In genomic region chr17:18231996-18232395, GRCm38 (mm10) we compare ENCODE assay signal across 25 mouse cellular contexts. TPM values are rescaled to one million over a fixed set of nuclear protein-coding genes. Genes with fewer than 3 reads are reported as not detected.
DNase-seq lines count a peak whose midpoint lies in the region; TF ChIP-seq lines count a peak whose summit lies in the region.
"Had no signal": no experiment of that assay in that cellular context is flagged by ENCODE, and none has a peak within 500 bp of the region (broad histone marks: within the 10 kb centered on the region; RNA-seq: fewer than 3 reads in every experiment).

No protein-coding gene starts in this region.

- no peaks in the 10 kb centered on the region for H3K4me1 ChIP-seq in ES-E14 (ENCODE audit: control insufficient read depth in 2 of 2, insufficient read depth in 2 of 2, low read length in 2 of 2, poor library complexity in 1 of 2)

- H3K4me3 ChIP-seq in ES-E14 (ENCODE audit: insufficient read depth in 1 of 2, low read depth in 1 of 2, low read length in 2 of 2, poor library complexity in 1 of 2, severe bottlenecking in 1 of 2), result no peak overlapping the region

- in situ Hi-C loops in ES-E14 (cut with MboI; ENCODE audit: low sequenced_read_pairs in 2 of 2, unreplicated experiment in 2 of 2), result no loop called here

- no peaks in the 10 kb centered on the region for H3K9me3 ChIP-seq in ES-E14 (ENCODE audit: control insufficient read depth, insufficient read depth, low read depth, low read length)
- H3K9me3 ChIP-seq: G1E had no signal

- intact Hi-C loops in left cerebral cortex, postnatal 14 days (cut with DNase I), result no loop called here
- intact Hi-C loops in left cerebral cortex, postnatal 25 days (cut with DNase I), result no loop called here

- no peak overlapping the region for H3K9ac ChIP-seq in ES-E14 (ENCODE audit: insufficient read depth, low read depth, low read length, poor library complexity, severe bottlenecking)

- DNase-seq in ES-CJ7 (ENCODE audit: low read depth, low spot score) (peak; percentile 55), ES-E14 (ENCODE audit: low read depth, low spot score) (peak; percentile 1), R1 (ENCODE audit: low read depth, low spot score) (peak; percentile 57), ZHBTc4 (ENCODE audit: low read depth, low spot score) (peak; percentile 36)
- DNase-seq in left cerebral cortex, postnatal 14 days (ENCODE audit: low spot score in 2 of 2), result no peak
- DNase-seq in heart, adult 11 months, result no peak
- no peak for DNase-seq in embryo, embryonic 11 days
- DNase-seq in left cerebral cortex, postnatal 25 days (ENCODE audit: low spot score in 2 of 2), result no peak
- DNase-seq: adrenal gland, adult 2 months; adrenal gland, adult 8-10 months; adrenal gland, postnatal 10 days; adrenal gland, postnatal 14 days; adrenal gland, postnatal 25 days; adrenal gland, postnatal 36 days; B cell, adult 2 months; cerebellum, adult 11 months; cerebellum, adult 11-12 months; cerebellum, adult 18-20 months; cerebellum, adult 2 months; cerebellum, adult 8-10 months; cerebellum, adult 9-10 months had no signal

- no peak overlapping the region for H3K27ac ChIP-seq in ES-E14 (ENCODE audit: insufficient read depth, low read depth, low read length, poor library complexity, severe bottlenecking)

- no peaks in the 10 kb centered on the region for H3K36me3 ChIP-seq in ES-E14 (ENCODE audit: control insufficient read depth, insufficient read depth, low read length, poor library complexity, severe bottlenecking)
- H3K36me3 ChIP-seq: G1E had no signal

TF ChIP-seq in ES-E14, 5 proteins besides CTCF, POLR2A, EP300 and RAD21:
- no peak for TF ChIP-seq MAFK (IDR thresholded peaks at IDR 0.05; ENCODE audit: insufficient read depth, low read depth, low read length)

RNA-seq across cellular contexts. Expression of gene Vmn2r94, which starts 45.6 kb away (rescaled TPM):
- total RNA-seq in ES-E14 (2012; rRNA removed), result under 0.01 and 0.04 TPM in 2 replicates
- total RNA-seq in left cerebral cortex, postnatal 14 days (2021), result not detected
- total RNA-seq in left cerebral cortex, postnatal 25 days (2021), result not detected
- total RNA-seq: adrenal gland, adult 18-20 months; adrenal gland, adult 2 months; adrenal gland, adult 8-10 months; adrenal gland, postnatal 10 days; adrenal gland, postnatal 14 days; adrenal gland, postnatal 25 days; adrenal gland, postnatal 36 days; adrenal gland, postnatal 4 days; CH12.LX had no signal

Comparison
In these comparisons a context has a peak if more than half of its experiments do, and no peak if none do; other contexts are left out.
1. DNase-seq: peak in ES-CJ7 (single experiment), ES-E14 (single experiment), R1 (single experiment) and ZHBTc4 (single experiment); none in left cerebral cortex, postnatal 14 days (0 of 2), heart, adult 11 months (single experiment), embryo, embryonic 11 days (single experiment) and left cerebral cortex, postnatal 25 days (0 of 2).